Mouse (Mus musculus) 416B (cell line): ENCODE measurements around the gene Dpm3.
"Not testable (repeated sequence)": the region's sequence is repeated elsewhere in the genome, so short reads cannot be mapped to it uniquely, and the experiment has no call there.

ENCODE experiments used
- DNase-seq: peaks from one replicate; pipeline ENCODE4 v3.0.0; 2011; ENCODE audit warnings: low read depth

Dpm3 gene

DNA sequence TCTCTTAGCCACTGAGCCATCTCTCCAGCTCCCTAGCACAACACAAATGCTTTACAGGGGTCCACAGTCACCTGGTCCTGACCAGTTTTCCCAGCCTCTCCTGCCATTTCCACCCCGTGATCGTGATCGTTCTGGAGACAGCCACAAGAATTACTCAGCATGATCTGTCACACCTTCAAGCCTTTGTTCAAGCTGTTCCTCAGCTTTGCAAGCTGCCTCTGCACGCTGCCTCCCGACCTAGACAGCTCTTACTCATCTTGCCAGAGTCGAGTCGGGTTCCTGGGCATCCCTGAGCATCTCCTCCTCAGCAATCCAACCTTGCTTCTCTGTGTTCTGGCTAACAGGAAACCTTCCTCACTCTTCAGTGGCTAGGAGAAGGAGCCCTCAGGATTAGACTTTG lies at the start of gene Dpm3:
Gene Dpm3, plus strand, starts transcription at position 283 of the 400 bp plus-strand sequence.
- no peak for DNase-seq

- DNase-seq, result no peak
Measured at GRCm38 (mm10) chr3:89209731-89210130, 49.4 kb upstream of the Dpm3 start.

DNA sequence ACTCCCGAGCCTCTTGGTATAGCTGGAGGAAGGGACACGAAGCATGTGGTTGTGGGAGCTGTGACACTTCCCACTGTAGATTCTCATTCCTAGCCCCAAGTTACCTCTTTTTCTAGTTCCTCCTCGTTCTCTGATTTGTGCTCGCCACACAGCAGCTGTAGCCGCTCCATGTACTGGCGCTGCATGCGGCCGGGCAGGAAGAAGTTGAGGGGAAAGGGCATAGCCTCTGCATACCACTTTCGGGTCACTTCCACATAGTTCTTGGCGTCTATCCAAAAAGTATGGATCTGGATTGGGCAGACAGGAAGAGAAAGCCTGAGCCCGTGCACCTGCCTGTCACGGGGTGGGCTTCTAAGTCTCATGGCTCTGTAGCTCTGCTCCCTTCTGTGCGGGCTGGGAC lies 49.0 kb upstream of the Dpm3 start:
- DNase-seq, result no peak

GRCm38 (mm10) chr3:89210731-89211130 lies 48.4 kb upstream of the Dpm3 start:
- DNase-seq, result no peak

GRCm38 (mm10) chr3:89213803-89214530 lies 45.2 kb upstream of the Dpm3 start:
- DNase-seq, result peak; percentile 92

DNA sequence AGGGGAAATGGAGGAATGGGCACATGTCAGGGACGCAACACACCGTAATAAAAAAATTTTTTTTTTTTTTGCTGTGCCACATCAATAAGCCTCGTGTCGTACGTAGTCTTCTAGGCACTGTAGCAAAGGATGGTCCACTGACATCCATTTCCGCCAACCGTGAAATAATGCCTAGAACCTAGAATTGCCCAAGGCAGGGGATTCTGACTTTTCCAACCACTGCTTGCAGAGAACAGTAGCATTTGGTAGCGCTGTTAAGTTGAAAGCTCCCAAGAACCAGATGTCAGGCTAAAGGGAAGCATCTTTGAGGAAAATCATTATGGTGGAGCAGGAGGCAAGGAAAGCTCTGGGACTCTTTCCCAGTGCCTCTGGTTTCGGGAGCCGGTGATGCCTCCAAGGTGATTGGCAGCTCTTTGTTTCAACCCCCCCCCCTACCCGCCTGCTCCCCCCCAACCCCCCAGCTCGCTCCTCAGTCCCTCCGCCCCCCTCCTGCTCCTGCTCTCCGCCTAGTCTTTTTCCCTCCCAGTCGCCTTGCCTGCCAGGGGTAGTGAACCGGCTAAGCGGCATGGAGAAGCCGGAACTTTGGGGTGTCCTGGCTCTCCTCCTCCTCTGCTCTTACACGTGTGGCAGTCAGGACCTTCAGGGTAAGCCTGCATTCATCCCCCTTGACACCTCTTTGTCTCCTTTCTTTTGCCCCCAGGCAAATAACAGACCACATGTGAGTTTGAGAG lies 44.3 kb upstream of the Dpm3 start, which contains the start of gene Thbs3:
Gene Thbs3, plus strand, starts transcription at position 500 of the 731 bp plus-strand sequence.
- DNase-seq, result no peak

- peak; percentile 85 for DNase-seq
Measured at GRCm38 (mm10) chr3:89215853-89216252, 43.3 kb upstream of the Dpm3 start.

- not testable (repeated sequence) for DNase-seq
Measured at GRCm38 (mm10) chr3:89216407-89216806, 42.8 kb upstream of the Dpm3 start.

- no peak for DNase-seq
Measured at GRCm38 (mm10) chr3:89218271-89218670, 40.9 kb upstream of the Dpm3 start.

DNA sequence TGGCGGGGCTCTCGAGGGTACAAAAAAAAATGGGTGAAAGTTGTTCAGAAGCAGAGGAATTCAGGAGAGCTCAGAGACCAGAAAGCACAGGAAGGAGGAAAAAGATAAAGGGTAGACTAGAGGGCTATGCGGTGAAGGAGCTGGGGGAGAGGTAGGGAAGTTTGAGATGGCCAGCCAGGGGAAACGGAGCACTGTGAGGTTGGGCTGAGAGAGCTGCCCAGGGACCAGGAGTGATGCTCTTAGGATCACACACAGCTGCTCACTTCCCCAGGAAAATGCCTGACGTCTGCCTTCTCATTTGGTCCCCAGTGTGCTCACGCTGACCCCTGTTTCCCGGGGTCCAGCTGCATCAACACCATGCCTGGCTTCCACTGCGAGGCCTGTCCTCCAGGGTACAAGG lies 39.6 kb upstream of the Dpm3 start:
- no peak for DNase-seq

DNA sequence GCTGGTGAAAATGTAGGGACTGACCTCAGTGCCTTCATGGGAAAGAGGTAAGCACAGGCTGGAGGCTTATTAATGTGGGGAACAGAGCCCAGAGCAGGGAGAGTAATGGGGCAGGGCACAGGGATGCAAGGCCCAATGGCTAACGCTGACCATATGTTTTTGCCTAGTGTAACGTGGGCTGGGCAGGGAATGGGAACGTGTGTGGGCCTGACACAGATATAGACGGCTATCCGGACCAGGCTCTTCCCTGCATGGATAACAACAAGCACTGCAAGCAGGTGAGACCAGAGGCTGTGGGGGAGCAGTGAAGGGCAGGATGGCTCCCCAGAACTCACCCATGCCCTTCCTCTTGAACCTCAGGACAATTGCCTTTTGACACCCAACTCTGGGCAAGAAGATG lies 38.0 kb upstream of the Dpm3 start:
- no peak for DNase-seq

GRCm38 (mm10) chr3:89224796-89225195 lies 34.4 kb upstream of the Dpm3 start:
- no peak for DNase-seq

GRCm38 (mm10) chr3:89225321-89225815 lies 33.8 kb upstream of the Dpm3 start:
- no peak for DNase-seq

- no peak for DNase-seq
Measured at GRCm38 (mm10) chr3:89225918-89226317, 33.2 kb upstream of the Dpm3 start.

GRCm38 (mm10) chr3:89226361-89226760 lies 32.8 kb upstream of the Dpm3 start:
- no peak for DNase-seq

DNA sequence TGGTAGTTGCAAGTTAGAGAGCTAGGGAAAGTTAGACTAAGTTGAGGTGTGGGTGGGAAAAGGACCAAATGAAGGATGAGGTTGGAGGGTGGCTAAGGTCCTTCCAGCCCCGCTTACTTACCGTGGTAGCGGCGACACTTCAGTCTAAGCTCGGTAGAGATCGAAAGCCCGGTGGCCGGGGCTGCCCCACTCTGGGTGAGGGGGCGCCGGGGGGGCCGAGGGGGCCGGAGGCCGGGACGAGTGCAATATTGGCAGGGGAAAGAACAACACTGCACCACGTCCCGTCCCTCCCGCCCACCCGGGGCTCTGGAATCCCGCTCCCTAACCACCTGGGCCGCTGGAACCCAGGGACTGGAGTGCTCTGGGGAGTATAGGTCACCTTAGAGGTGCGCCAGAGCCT lies 32.3 kb upstream of the Dpm3 start, which contains the start of gene Mtx1:
Gene Mtx1, minus strand, starts transcription at position 189 of the 400 bp plus-strand sequence.
- no peak for DNase-seq

DNA sequence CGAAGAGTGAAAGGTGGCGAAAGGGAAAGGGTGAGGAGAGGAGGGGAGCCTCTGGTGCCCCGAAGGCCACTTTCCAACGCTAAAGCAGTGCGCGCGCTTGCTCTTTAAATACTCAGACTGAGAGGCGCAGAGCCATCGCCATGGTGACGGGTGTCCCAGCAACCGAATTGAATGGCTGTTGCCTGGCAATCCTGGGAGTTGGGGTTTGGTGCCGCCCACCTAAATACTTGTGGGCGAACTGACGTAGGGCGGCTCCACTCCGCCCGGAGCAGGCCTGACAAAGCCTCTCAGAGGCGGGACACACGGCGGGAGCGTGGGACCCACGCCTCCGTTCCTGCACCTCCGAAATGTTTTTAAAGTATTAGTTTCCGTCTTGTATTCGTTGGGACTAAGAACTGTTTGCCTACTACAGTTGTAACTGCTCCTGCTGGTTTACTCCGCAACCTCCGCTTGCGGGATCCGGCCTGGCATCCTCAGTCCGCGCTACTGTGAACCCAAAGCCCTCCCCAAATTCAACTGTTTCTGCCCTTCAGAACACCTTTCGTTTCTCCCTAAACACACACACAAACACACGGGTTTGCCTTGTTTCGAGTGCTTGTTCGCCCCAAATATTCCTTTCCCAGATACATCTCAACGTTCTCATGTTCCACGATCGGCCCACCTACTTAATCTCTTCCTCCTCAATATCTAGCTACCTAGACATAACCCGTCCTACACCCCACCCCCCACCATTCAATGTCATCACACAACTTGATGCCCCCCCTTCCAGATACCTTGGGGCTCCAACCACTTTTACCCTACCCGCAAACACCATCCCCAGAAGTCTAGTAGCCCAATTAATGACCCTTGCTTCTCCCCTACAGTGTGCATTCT lies 31.6 kb upstream of the Dpm3 start:
- peak; percentile 73 for DNase-seq

GRCm38 (mm10) chr3:89228180-89228549 lies 31.0 kb upstream of the Dpm3 start:
- DNase-seq, result peak; percentile 88

DNA sequence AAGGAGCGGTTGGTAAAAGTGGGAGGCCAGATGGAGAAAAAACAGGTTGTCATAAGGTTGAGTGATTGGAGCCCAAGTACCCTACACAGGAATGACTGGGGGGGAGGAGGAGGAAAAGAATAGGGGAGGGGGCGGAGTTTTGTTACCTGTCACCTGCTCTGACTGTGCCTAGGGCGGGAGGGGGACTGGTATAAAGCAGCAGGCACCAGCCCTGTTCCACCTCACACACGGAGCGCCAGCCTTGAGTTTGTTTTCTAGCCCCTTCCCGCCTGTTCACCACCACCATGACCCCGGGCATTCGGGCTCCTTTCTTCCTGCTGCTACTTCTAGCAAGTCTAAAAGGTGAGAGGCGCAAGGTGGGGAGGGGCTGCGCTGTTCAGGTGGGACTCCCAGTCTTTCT lies 30.3 kb upstream of the Dpm3 start, which contains the start of gene Muc1:
Gene Muc1, plus strand, starts transcription at position 222 of the 400 bp plus-strand sequence.
- DNase-seq, result no peak

- DNase-seq, result peak; percentile 42
Measured at GRCm38 (mm10) chr3:89229276-89229675, 29.9 kb upstream of the Dpm3 start.

DNA sequence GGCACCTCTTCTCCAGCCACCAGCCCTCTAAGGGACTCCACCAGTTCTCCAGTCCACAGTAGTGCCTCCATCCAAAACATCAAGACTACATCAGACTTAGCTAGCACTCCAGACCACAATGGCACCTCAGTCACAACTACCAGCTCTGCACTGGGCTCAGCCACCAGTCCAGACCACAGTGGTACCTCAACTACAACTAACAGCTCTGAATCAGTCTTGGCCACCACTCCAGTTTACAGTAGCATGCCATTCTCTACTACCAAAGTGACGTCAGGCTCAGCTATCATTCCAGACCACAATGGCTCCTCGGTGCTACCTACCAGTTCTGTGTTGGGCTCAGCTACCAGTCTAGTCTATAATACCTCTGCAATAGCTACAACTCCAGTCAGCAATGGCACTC lies 28.6 kb upstream of the Dpm3 start:
- DNase-seq, result no peak

- DNase-seq, result peak; percentile 72
Measured at GRCm38 (mm10) chr3:89231345-89231744, 27.8 kb upstream of the Dpm3 start.
